Mouse (Mus musculus) heart, adult 2 months (tissue): ENCODE measurements around the gene Phf14.

Experiments used
- CTCF ChIP-seq: fragments of 200-600 bp; IDR thresholded peaks from 2 replicates; pipeline ENCODE4 v1.8.1; 2022; ENCODE audit warnings: antibody characterized with exemption, mild to moderate bottlenecking, moderate library complexity
- EP300 ChIP-seq: fragments of 200-500 bp; IDR thresholded peaks from 2 replicates; pipeline ENCODE4 v1.6.1; 2011; ENCODE audit warnings: low read depth, low read length, control low read depth; ENCODE audit not compliant: insufficient read depth
- POLR2A ChIP-seq: fragments of 200-500 bp; IDR thresholded peaks from 2 replicates; pipeline ENCODE4 v1.6.1; 2011; ENCODE audit warnings: mild to moderate bottlenecking, low read depth, low read length, control low read depth; ENCODE audit not compliant: insufficient read depth

DNA sequence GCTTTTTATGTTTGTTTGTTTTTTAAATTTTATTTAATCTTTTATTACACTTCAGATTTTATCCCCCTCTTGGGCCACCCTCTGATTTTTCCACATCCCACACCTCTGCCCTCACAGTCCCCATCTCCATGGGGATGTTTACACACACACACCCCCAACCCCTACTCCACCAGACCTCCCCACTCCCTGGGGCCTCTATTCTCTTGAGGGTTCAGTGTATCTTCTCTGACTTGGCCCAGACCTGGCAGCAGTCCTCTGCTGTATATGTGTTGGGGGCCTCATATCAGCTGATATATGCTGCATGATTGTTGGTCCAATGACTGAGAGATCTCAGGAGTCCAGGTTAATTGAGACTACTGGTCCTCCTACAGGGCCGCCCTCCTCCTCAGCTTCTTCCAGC is 86.2 kb downstream of the Phf14 start:
- TF ChIP-seq POLR2A (no peak), CTCF (no peak), EP300 (no peak)
